Mouse (Mus musculus): Measurements from ENCODE around the gene Arhgdig.

DNA sequence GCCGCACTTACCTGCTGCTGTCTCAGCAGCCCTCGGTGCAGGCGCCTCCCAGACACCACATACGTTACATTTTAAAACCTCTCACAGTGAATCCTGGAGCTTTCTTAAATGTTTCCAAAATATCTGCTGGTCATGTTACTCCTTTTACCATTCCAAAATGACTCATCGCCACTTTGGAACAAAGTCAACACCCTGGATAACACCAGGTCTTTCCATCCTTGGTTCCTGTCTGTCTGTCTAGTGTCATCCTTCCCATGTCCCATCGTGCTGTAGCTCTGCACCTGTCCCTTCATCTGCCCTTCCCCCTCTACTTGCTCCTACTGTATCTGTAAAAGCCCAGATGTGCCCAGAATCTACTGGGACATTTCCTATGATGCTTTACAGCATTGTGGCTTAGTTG lies 33.4 kb upstream of the Arhgdig start:
- TF ChIP-seq CTCF (conservative IDR thresholded peaks at IDR 0.05; ENCODE audit: low read length) (no peak), NANOG (IDR thresholded peaks at IDR 0.05; ENCODE audit: borderline replicate concordance, low read length) (no peak), POU5F1 (IDR thresholded peaks at IDR 0.05; ENCODE audit: borderline replicate concordance, low read length) (no peak)

Measured in E14TG2a.4 (cell line).